Mouse (Mus musculus): ENCODE data around the gene Cdk18.

DNA sequence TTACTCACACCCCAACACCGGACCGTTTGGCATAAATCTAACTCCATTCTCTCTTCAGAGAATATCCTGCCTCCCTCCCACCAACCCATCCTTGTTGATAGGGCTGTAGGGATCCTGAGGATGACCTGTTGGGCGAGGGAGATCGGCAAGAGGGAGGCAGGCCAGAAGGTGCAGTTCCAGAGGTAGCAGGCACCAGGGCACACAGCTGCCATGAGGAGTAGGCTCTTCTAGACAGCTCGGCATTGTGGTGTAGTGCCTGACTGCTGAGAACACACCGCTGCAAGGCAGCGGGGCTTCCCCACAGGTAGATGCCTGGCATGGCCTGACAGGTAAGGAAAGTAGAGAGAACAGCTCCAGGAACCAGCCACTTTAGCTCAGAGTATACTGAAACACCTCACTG, 18.3 kb upstream of the Cdk18 start:
- no peak for TF ChIP-seq POLR2A (IDR thresholded peaks at IDR 0.05; ENCODE audit: low read depth, low read length)
- no peak for TF ChIP-seq CTCF (IDR thresholded peaks at IDR 0.05; ENCODE audit: extremely low read depth, insufficient read length, insufficient replicate concordance, low read depth, low read length)
